ENCODE assay signal across 13 mouse cellular contexts in the genomic region with DNA sequence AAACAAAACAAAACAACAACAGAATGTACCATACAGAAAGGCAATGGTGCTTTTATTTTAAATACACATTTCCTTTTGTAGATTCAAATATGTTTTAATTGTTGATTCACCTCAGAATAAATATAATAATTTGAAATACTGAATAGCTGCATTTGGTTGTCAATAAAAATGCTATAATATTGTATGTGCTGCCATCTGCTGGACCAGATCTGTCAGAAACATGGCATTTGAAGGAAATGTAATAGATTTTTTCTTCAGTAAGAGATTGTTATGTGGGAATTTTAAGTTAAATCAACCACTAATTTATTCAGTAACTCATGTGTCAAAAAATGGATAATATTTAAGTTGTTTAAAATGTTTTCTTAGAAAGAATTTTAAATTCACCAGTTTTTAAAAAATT. TPM values are rescaled to one million over a fixed set of nuclear protein-coding genes. Genes with fewer than 3 reads are reported as not detected.
DNase-seq lines count a peak whose midpoint lies in the region; ATAC-seq and TF ChIP-seq lines count a peak whose summit lies in the region.
"Had no signal": no experiment of that assay in that cellular context is flagged by ENCODE, and none has a peak within 500 bp of the region (broad histone marks: within the 10 kb centered on the region; RNA-seq: fewer than 3 reads in every experiment).

No protein-coding gene starts in this region.

- no peak for ATAC-seq in forebrain, postnatal 0 days
- ATAC-seq in forebrain, embryonic 11.5 days (replicated peaks; ENCODE audit: low FRiP score) = no peak
- ATAC-seq in stomach, postnatal 0 days (ENCODE audit: low FRiP score, low TSS enrichment) = no peak
- no peak for ATAC-seq in liver, postnatal 0 days

- TF ChIP-seq EP300 in stomach, postnatal 0 days (optimal IDR thresholded peaks at IDR 0.05) = no peak
- TF ChIP-seq EP300 in liver, postnatal 0 days (IDR thresholded peaks at IDR 0.05; ENCODE audit: low read depth) = no peak

- H3K27ac ChIP-seq in forebrain, postnatal 0 days (ENCODE audit: low read depth, low read length) = no peak overlapping the region
- H3K27ac ChIP-seq in forebrain, embryonic 11.5 days (ENCODE audit: low read depth, low read length) = no peak overlapping the region
- no peak overlapping the region for H3K27ac ChIP-seq in stomach, postnatal 0 days (replicated peaks)
- no peak overlapping the region for H3K27ac ChIP-seq in liver, postnatal 0 days (ENCODE audit: low read depth)
- H3K27ac ChIP-seq: stomach, embryonic 15.5 days had no signal

- peak; percentile 52 for DNase-seq in forebrain, postnatal 0 days
- DNase-seq in forebrain, embryonic 11.5 days (ENCODE audit: low spot score) = no peak
- peak; percentile 24 to 28 for DNase-seq in left cerebral cortex, adult 18-20 months (ENCODE audit: low spot score in 2 of 2)
- DNase-seq in left cerebral cortex, adult 8-10 months (ENCODE audit: low spot score in 2 of 2) = no peak
- peak; percentile 20 for DNase-seq in right cerebral cortex, postnatal 14 days
- DNase-seq in right cerebral cortex, adult 18-20 months = no peak
- no peak for DNase-seq in stomach, postnatal 0 days (ENCODE audit: low spot score)
- DNase-seq in liver, postnatal 0 days = no peak
- DNase-seq: heart, adult 11 months; lung, adult 2 months had no signal

- no peak overlapping the region for H3K4me3 ChIP-seq in forebrain, postnatal 0 days (ENCODE audit: low read depth, low read length)
- no peak overlapping the region for H3K4me3 ChIP-seq in forebrain, embryonic 11.5 days (ENCODE audit: low read depth, low read length)
- H3K4me3 ChIP-seq in stomach, postnatal 0 days (ENCODE audit: low read depth, low read length) = no peak overlapping the region
- H3K4me3 ChIP-seq in liver, postnatal 0 days (ENCODE audit: low read depth, low read length) = no peak overlapping the region
- H3K4me3 ChIP-seq: stomach, embryonic 15.5 days had no signal

- H3K9ac ChIP-seq in forebrain, postnatal 0 days = no peak overlapping the region
- H3K9ac ChIP-seq in forebrain, embryonic 11.5 days (ENCODE audit: low read length) = no peak overlapping the region
- no peak overlapping the region for H3K9ac ChIP-seq in stomach, postnatal 0 days (ENCODE audit: low read length)
- no peak overlapping the region for H3K9ac ChIP-seq in liver, postnatal 0 days (replicated peaks)
- H3K9ac ChIP-seq: stomach, embryonic 15.5 days had no signal

- no peaks in the 10 kb centered on the region for H3K36me3 ChIP-seq in forebrain, postnatal 0 days (ENCODE audit: insufficient read depth)
- no peaks in the 10 kb centered on the region for H3K36me3 ChIP-seq in forebrain, embryonic 11.5 days (ENCODE audit: control insufficient read depth, insufficient read depth, low read length)
- H3K36me3 ChIP-seq in stomach, postnatal 0 days (ENCODE audit: control insufficient read depth, insufficient read depth, low read length) = no peaks in the 10 kb centered on the region
- no peaks in the 10 kb centered on the region for H3K36me3 ChIP-seq in liver, postnatal 0 days (replicated peaks; ENCODE audit: insufficient read depth, low read length)
- H3K36me3 ChIP-seq: stomach, embryonic 15.5 days had no signal

- H3K4me1 ChIP-seq in forebrain, postnatal 0 days (ENCODE audit: insufficient read depth) = no peaks in the 10 kb centered on the region
- no peaks in the 10 kb centered on the region for H3K4me1 ChIP-seq in forebrain, embryonic 11.5 days (replicated peaks; ENCODE audit: control insufficient read depth, insufficient read depth, low read length)
- no peaks in the 10 kb centered on the region for H3K4me1 ChIP-seq in stomach, postnatal 0 days (replicated peaks; ENCODE audit: control insufficient read depth, insufficient read depth)
- no peaks in the 10 kb centered on the region for H3K4me1 ChIP-seq in liver, postnatal 0 days (ENCODE audit: insufficient read depth)
- H3K4me1 ChIP-seq: stomach, embryonic 15.5 days had no signal

- TF ChIP-seq CTCF in forebrain, postnatal 0 days (IDR thresholded peaks at IDR 0.05; ENCODE audit: low read depth) = peak; percentile 49
- TF ChIP-seq CTCF in stomach, postnatal 0 days (IDR thresholded peaks at IDR 0.05; ENCODE audit: low read depth) = peak; percentile 61
- no peak for TF ChIP-seq CTCF in liver, postnatal 0 days (IDR thresholded peaks at IDR 0.05; ENCODE audit: low read depth)

- no peaks in the 10 kb centered on the region for H3K9me3 ChIP-seq in forebrain, postnatal 0 days (ENCODE audit: low read length)
- H3K9me3 ChIP-seq in forebrain, embryonic 11.5 days (ENCODE audit: control insufficient read depth, low read length) = no peaks in the 10 kb centered on the region
- no peaks in the 10 kb centered on the region for H3K9me3 ChIP-seq in stomach, postnatal 0 days (ENCODE audit: control insufficient read depth, low read length)
- no peaks in the 10 kb centered on the region for H3K9me3 ChIP-seq in liver, postnatal 0 days (ENCODE audit: low read length)
- H3K9me3 ChIP-seq: stomach, embryonic 15.5 days had no signal

- H3K4me2 ChIP-seq in forebrain, postnatal 0 days (ENCODE audit: low read depth) = no peak overlapping the region
- no peak overlapping the region for H3K4me2 ChIP-seq in forebrain, embryonic 11.5 days (ENCODE audit: low read depth, low read length, severe bottlenecking)
- H3K4me2 ChIP-seq in stomach, postnatal 0 days (replicated peaks; ENCODE audit: low read depth) = no peak overlapping the region
- no peak overlapping the region for H3K4me2 ChIP-seq in liver, postnatal 0 days (ENCODE audit: low read depth, low read length)
- H3K4me2 ChIP-seq: stomach, embryonic 15.5 days had no signal

- H3K27me3 ChIP-seq in forebrain, postnatal 0 days (ENCODE audit: insufficient read depth, low read length) = no peaks in the 10 kb centered on the region
- no peaks in the 10 kb centered on the region for H3K27me3 ChIP-seq in forebrain, embryonic 11.5 days (ENCODE audit: control insufficient read depth, insufficient read depth, low read length)
- H3K27me3 ChIP-seq in stomach, postnatal 0 days (ENCODE audit: control insufficient read depth, insufficient read depth, low read length) = no peaks in the 10 kb centered on the region
- H3K27me3 ChIP-seq in liver, postnatal 0 days (ENCODE audit: insufficient read depth, low read length) = no peaks in the 10 kb centered on the region
- H3K27me3 ChIP-seq: stomach, embryonic 15.5 days had no signal

RNA-seq across cellular contexts. Expression of a gene that starts 22.6 kb away (rescaled TPM):
- 6.2 and 13.9 TPM in 2 replicates for total RNA-seq in forebrain, postnatal 0 days (2014; rRNA removed)
- polyA plus RNA-seq in forebrain, postnatal 0 days (2015; fragmentation: Nextera tagmentation; extraction: Ambion mirVana) = 1.5 and 3.1 TPM in 2 replicates
- 1.4 and 1.5 TPM in 2 replicates for polyA plus RNA-seq in forebrain, embryonic 11.5 days (2014; fragmentation: Nextera tagmentation; extraction: Ambion mirVana)
- under 1 TPM; 0.56 to 0.84 TPM for total RNA-seq in left cerebral cortex, adult 18-20 months (2021)
- 1 to 10 TPM in 3 of 4 experiments, under 1 TPM in 1; 0.68 to 1.5 (median 1.4) TPM for total RNA-seq in left cerebral cortex, adult 8-10 months (2022)
- 6.5 and 6.7 TPM in 2 replicates for polyA plus RNA-seq in stomach, postnatal 0 days (2015; fragmentation: Nextera tagmentation; extraction: Ambion mirVana)
- 0.04 TPM in 2 replicates for polyA plus RNA-seq in liver, postnatal 0 days (2015; fragmentation: Nextera tagmentation; extraction: Ambion mirVana)
- total RNA-seq: common myeloid progenitor, adult 5-6 weeks; monocyte, adult 5-6 weeks had no signal

Comparison
In these comparisons a context has a peak if more than half of its experiments do, and no peak if none do; other contexts are left out.
1. DNase-seq: peak in forebrain, postnatal 0 days (single experiment), left cerebral cortex, adult 18-20 months (2 of 2) and right cerebral cortex, postnatal 14 days (single experiment); none in forebrain, embryonic 11.5 days (single experiment), left cerebral cortex, adult 8-10 months (0 of 2), right cerebral cortex, adult 18-20 months (single experiment), stomach, postnatal 0 days (single experiment) and liver, postnatal 0 days (single experiment).